Comparison of ENCODE assay signal across 20 mouse cellular contexts in genomic region chr1:184958818-184959217, GRCm38 (mm10). TPM values are rescaled to one million over a fixed set of nuclear protein-coding genes. Genes with fewer than 3 reads are reported as not detected.
DNase-seq lines count a peak whose midpoint lies in the region; ATAC-seq and TF ChIP-seq lines count a peak whose summit lies in the region.
"Had no signal": no experiment of that assay in that cellular context is flagged by ENCODE, and none has a peak within 500 bp of the region (broad histone marks: within the 10 kb centered on the region; RNA-seq: fewer than 3 reads in every experiment).

No protein-coding gene starts in this region.

- peak; percentile 72 for ATAC-seq in forebrain, postnatal 0 days
- no peak for ATAC-seq in hindbrain, embryonic 14.5 days (ENCODE audit: low FRiP score)
- ATAC-seq in hindbrain, embryonic 11.5 days (ENCODE audit: low FRiP score) = no peak
- no peak for ATAC-seq in neural tube, embryonic 15.5 days (ENCODE audit: low FRiP score)
- no peak for ATAC-seq in stomach, embryonic 15.5 days (ENCODE audit: insufficient read depth, low FRiP score, low read depth)
- ATAC-seq: activated CD4-positive, CD25-positive, alpha-beta regulatory T cell, adult 4 months; inflammation-experienced regulatory T-cells, adult 6 months; midbrain, embryonic 15.5 days had no signal

- H3K27me3 ChIP-seq in forebrain, postnatal 0 days (ENCODE audit: insufficient read depth, low read length) = no peaks in the 10 kb centered on the region
- no peaks in the 10 kb centered on the region for H3K27me3 ChIP-seq in forebrain, embryonic 10.5 days (ENCODE audit: poor library complexity, severe bottlenecking)
- no peaks in the 10 kb centered on the region for H3K27me3 ChIP-seq in hindbrain, embryonic 14.5 days (ENCODE audit: control insufficient read depth, insufficient read depth, low read length)
- H3K27me3 ChIP-seq in hindbrain, embryonic 11.5 days (ENCODE audit: control insufficient read depth, insufficient read depth, low read length) = no peaks in the 10 kb centered on the region
- no peaks in the 10 kb centered on the region for H3K27me3 ChIP-seq in neural tube, embryonic 15.5 days (replicated peaks)
- no peaks in the 10 kb centered on the region for H3K27me3 ChIP-seq in stomach, embryonic 15.5 days (replicated peaks)
- H3K27me3 ChIP-seq: midbrain, embryonic 15.5 days had no signal

- H3K9me3 ChIP-seq in forebrain, postnatal 0 days (ENCODE audit: low read length) = no peaks in the 10 kb centered on the region
- H3K9me3 ChIP-seq in forebrain, embryonic 10.5 days = peaks cover 33% of the 10 kb centered on the region
- peaks cover 28% of the 10 kb centered on the region; the same call in 1 of the 2 replicates for H3K9me3 ChIP-seq in hindbrain, embryonic 14.5 days (ENCODE audit: control insufficient read depth, low read length)
- H3K9me3 ChIP-seq in hindbrain, embryonic 11.5 days (ENCODE audit: control insufficient read depth, low read length) = no peaks in the 10 kb centered on the region
- peaks cover 10% of the 10 kb centered on the region; the same call in 1 of the 2 replicates for H3K9me3 ChIP-seq in neural tube, embryonic 15.5 days (replicated peaks)
- H3K9me3 ChIP-seq in stomach, embryonic 15.5 days = no peaks in the 10 kb centered on the region

- WGBS in forebrain, postnatal 0 days = 56% methylated on average over 9 of the region's 9 CpGs
- 86% methylated on average over 9 of the region's 9 CpGs for WGBS in forebrain, embryonic 10.5 days
- WGBS in hindbrain, embryonic 14.5 days = 70% methylated on average over 9 of the region's 9 CpGs
- 83% methylated on average over 9 of the region's 9 CpGs for WGBS in hindbrain, embryonic 11.5 days
- 78% methylated on average over 9 of the region's 9 CpGs for WGBS in neural tube, embryonic 15.5 days
- 38% methylated on average over 9 of the region's 9 CpGs for WGBS in stomach, embryonic 15.5 days

- no peak overlapping the region for H3K4me3 ChIP-seq in forebrain, postnatal 0 days (ENCODE audit: low read depth, low read length)
- no peak overlapping the region for H3K4me3 ChIP-seq in forebrain, embryonic 10.5 days
- no peak overlapping the region for H3K4me3 ChIP-seq in hindbrain, embryonic 14.5 days (replicated peaks; ENCODE audit: low read length)
- H3K4me3 ChIP-seq in hindbrain, embryonic 11.5 days (ENCODE audit: low read depth, low read length) = no peak overlapping the region
- no peak overlapping the region for H3K4me3 ChIP-seq in neural tube, embryonic 15.5 days (replicated peaks)
- H3K4me3 ChIP-seq in stomach, embryonic 15.5 days (replicated peaks) = no peak overlapping the region
- H3K4me3 ChIP-seq: midbrain, embryonic 15.5 days had no signal

- no peaks in the 10 kb centered on the region for H3K36me3 ChIP-seq in forebrain, postnatal 0 days (ENCODE audit: insufficient read depth)
- H3K36me3 ChIP-seq in forebrain, embryonic 10.5 days (replicated peaks) = peaks cover 26% of the 10 kb centered on the region
- no peaks in the 10 kb centered on the region for H3K36me3 ChIP-seq in hindbrain, embryonic 14.5 days (replicated peaks; ENCODE audit: control insufficient read depth, insufficient read depth)
- H3K36me3 ChIP-seq in hindbrain, embryonic 11.5 days (ENCODE audit: control insufficient read depth, insufficient read depth, low read length) = no peaks in the 10 kb centered on the region
- H3K36me3 ChIP-seq in neural tube, embryonic 15.5 days = peaks cover 13% of the 10 kb centered on the region; the same call in 1 of the 2 replicates
- no peaks in the 10 kb centered on the region for H3K36me3 ChIP-seq in stomach, embryonic 15.5 days

- H3K4me2 ChIP-seq in forebrain, postnatal 0 days (ENCODE audit: low read depth) = 0 out of 2 replicates have a peak overlapping the region, but pooled peaks have one; percentile 7
- H3K4me2 ChIP-seq in hindbrain, embryonic 14.5 days (replicated peaks) = no peak overlapping the region
- no peak overlapping the region for H3K4me2 ChIP-seq in hindbrain, embryonic 11.5 days (replicated peaks; ENCODE audit: low read depth, low read length)
- H3K4me2 ChIP-seq in neural tube, embryonic 15.5 days = no peak overlapping the region; the same call in 1 of the 2 replicates
- peak overlapping the region; percentile 37 for H3K4me2 ChIP-seq in stomach, embryonic 15.5 days
- H3K4me2 ChIP-seq: midbrain, embryonic 15.5 days had no signal

- peak; percentile 24 for DNase-seq in forebrain, postnatal 0 days
- no peak for DNase-seq in forebrain, embryonic 10.5 days (ENCODE audit: extremely low spot score, low spot score)
- DNase-seq in hindbrain, embryonic 14.5 days (ENCODE audit: low spot score) = no peak
- DNase-seq in hindbrain, embryonic 11.5 days (ENCODE audit: low spot score) = no peak
- DNase-seq in neural tube, embryonic 10.5 days (ENCODE audit: extremely low spot score, low spot score) = no peak
- no peak for DNase-seq in urinary bladder, postnatal 36 days (ENCODE audit: low spot score in 2 of 2)
- DNase-seq: cerebellum, adult 8-10 months; embryo, embryonic 11 days; gastrocnemius, postnatal 25 days; kidney, postnatal 4 days; liver; lung, postnatal 36 days; right cerebral cortex, postnatal 4 days had no signal

- no peak overlapping the region for H3K27ac ChIP-seq in forebrain, postnatal 0 days (ENCODE audit: low read depth, low read length)
- H3K27ac ChIP-seq in forebrain, embryonic 10.5 days = no peak overlapping the region
- peak overlapping the region; percentile 12; the same call in 1 of the 2 replicates for H3K27ac ChIP-seq in hindbrain, embryonic 14.5 days
- no peak overlapping the region for H3K27ac ChIP-seq in hindbrain, embryonic 11.5 days (ENCODE audit: low read depth, low read length)
- H3K27ac ChIP-seq in neural tube, embryonic 15.5 days (replicated peaks) = 0 out of 2 replicates have a peak overlapping the region, but pooled peaks have one; percentile 5
- peak overlapping the region; percentile 22 for H3K27ac ChIP-seq in stomach, embryonic 15.5 days
- H3K27ac ChIP-seq: midbrain, embryonic 15.5 days had no signal

- H3K9ac ChIP-seq in forebrain, postnatal 0 days = no peak overlapping the region
- H3K9ac ChIP-seq in hindbrain, embryonic 14.5 days = no peak overlapping the region
- H3K9ac ChIP-seq in hindbrain, embryonic 11.5 days (ENCODE audit: low read depth, low read length) = no peak overlapping the region
- H3K9ac ChIP-seq in neural tube, embryonic 15.5 days (replicated peaks) = no peak overlapping the region
- H3K9ac ChIP-seq in stomach, embryonic 15.5 days = no peak overlapping the region
- H3K9ac ChIP-seq: midbrain, embryonic 15.5 days had no signal

- H3K4me1 ChIP-seq in forebrain, postnatal 0 days (ENCODE audit: insufficient read depth) = 0 out of 2 replicates have a peak, but pooled peaks cover 3% of the 10 kb centered on the region
- no peaks in the 10 kb centered on the region for H3K4me1 ChIP-seq in forebrain, embryonic 10.5 days
- no peaks in the 10 kb centered on the region for H3K4me1 ChIP-seq in hindbrain, embryonic 14.5 days (replicated peaks; ENCODE audit: control insufficient read depth, insufficient read depth, low read length)
- H3K4me1 ChIP-seq in hindbrain, embryonic 11.5 days (replicated peaks; ENCODE audit: control insufficient read depth, insufficient read depth, low read length) = no peaks in the 10 kb centered on the region
- H3K4me1 ChIP-seq in neural tube, embryonic 15.5 days = 0 out of 2 replicates have a peak, but pooled peaks cover 2% of the 10 kb centered on the region
- peaks cover 5% of the 10 kb centered on the region; the same call in 1 of the 2 replicates for H3K4me1 ChIP-seq in stomach, embryonic 15.5 days
- H3K4me1 ChIP-seq: midbrain, embryonic 15.5 days had no signal

- no peak for TF ChIP-seq CTCF in forebrain, postnatal 0 days (IDR thresholded peaks at IDR 0.05; ENCODE audit: low read depth)

RNA-seq across cellular contexts. Expression of gene Mark1, which starts 40.6 kb away (rescaled TPM):
- 72.6 and 78.2 TPM in 2 replicates for total RNA-seq in forebrain, postnatal 0 days (2014; rRNA removed)
- polyA plus RNA-seq in forebrain, postnatal 0 days (2015; fragmentation: Nextera tagmentation; extraction: Ambion mirVana) = 11.5 and 14.3 TPM in 2 replicates
- polyA plus RNA-seq in forebrain, embryonic 10.5 days (2016; fragmentation: Nextera tagmentation; extraction: Ambion mirVana) = 3.5 and 3.6 TPM in 2 replicates
- polyA plus RNA-seq in hindbrain, embryonic 14.5 days (2014; fragmentation: Nextera tagmentation; extraction: Ambion mirVana) = 12.5 and 12.9 TPM in 2 replicates
- 5.9 and 6.7 TPM in 2 replicates for polyA plus RNA-seq in hindbrain, embryonic 11.5 days (2014; fragmentation: Nextera tagmentation; extraction: Ambion mirVana)
- polyA plus RNA-seq in neural tube, embryonic 15.5 days (2015; fragmentation: Nextera tagmentation; extraction: Ambion mirVana) = 11.0 and 13.5 TPM in 2 replicates
- polyA plus RNA-seq in stomach, embryonic 15.5 days (2015; fragmentation: Nextera tagmentation; extraction: Ambion mirVana) = 2.5 and 2.8 TPM in 2 replicates
- total RNA-seq: MEL; neutrophil, adult 5-6 weeks had no signal
- polyA plus RNA-seq: activated CD4-positive, CD25-positive, alpha-beta regulatory T cell, adult 4 months; inflammation-experienced regulatory T-cells, adult 6 months had no signal

Comparison
In these comparisons a context has a peak if more than half of its experiments do, and no peak if none do; other contexts are left out.
1. H3K27ac ChIP-seq: peak in hindbrain, embryonic 14.5 days (single experiment), neural tube, embryonic 15.5 days (single experiment) and stomach, embryonic 15.5 days (single experiment); none in forebrain, postnatal 0 days (single experiment), forebrain, embryonic 10.5 days (single experiment) and hindbrain, embryonic 11.5 days (single experiment).
2. H3K4me2 ChIP-seq: peak in forebrain, postnatal 0 days (single experiment) and stomach, embryonic 15.5 days (single experiment); none in hindbrain, embryonic 14.5 days (single experiment), hindbrain, embryonic 11.5 days (single experiment) and neural tube, embryonic 15.5 days (single experiment).